Mouse (Mus musculus): Measurements from ENCODE around the gene Jmy. TPM values are rescaled to one million over a fixed set of nuclear protein-coding genes. Genes with fewer than 3 reads are reported as not detected.
"Not testable (repeated sequence)": the region's sequence is repeated elsewhere in the genome, so short reads cannot be mapped to it uniquely, and the experiment has no call there.

Gene Jmy
- polyA plus RNA-seq, 1 experiment: 13.4 TPM

DNA sequence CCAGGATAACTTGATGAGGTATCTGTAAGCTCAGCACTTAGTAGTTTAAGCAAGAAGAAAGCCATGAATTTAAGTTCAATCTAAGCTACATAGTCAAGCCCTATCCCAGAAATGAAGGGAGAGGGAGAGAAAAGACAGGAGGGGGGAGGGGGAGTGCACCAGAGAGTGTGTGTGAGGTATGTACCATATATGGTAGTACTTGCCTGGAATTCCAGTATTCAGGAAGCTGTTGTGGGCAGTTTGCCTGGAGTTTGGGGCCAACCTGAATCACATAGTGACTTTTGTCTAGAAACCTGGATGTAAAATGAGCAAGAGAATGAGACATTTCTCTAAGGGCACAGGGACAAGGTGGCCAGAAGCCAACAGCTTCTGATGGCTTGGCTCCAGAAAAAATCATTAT, 17.6 kb upstream of the Jmy start:
- H3K9me3 ChIP-seq (replicated peaks; ENCODE audit: control insufficient read depth, insufficient read depth, low read length, poor library complexity, severe bottlenecking): no peaks in the 10 kb centered on the region
- no peaks in the 10 kb centered on the region for H3K27me3 ChIP-seq (ENCODE audit: control insufficient read depth, insufficient read depth, low read length, poor library complexity, severe bottlenecking)
- H3K4me3 ChIP-seq (ENCODE audit: low read depth, low read length): no peak overlapping the region
- no peaks in the 10 kb centered on the region for H3K36me3 ChIP-seq (ENCODE audit: control insufficient read depth, insufficient read depth, low read length, poor library complexity, severe bottlenecking)
- H3K9ac ChIP-seq (ENCODE audit: low read depth, poor library complexity, severe bottlenecking): no peak overlapping the region
- TF ChIP-seq POLR2A (IDR thresholded peaks at IDR 0.05; ENCODE audit: insufficient read depth, low read length): no peak
- no peak for TF ChIP-seq EP300 (IDR thresholded peaks at IDR 0.05; ENCODE audit: insufficient read depth, low read depth, low read length)
- TF ChIP-seq CTCF (IDR thresholded peaks at IDR 0.05; ENCODE audit: low read depth, low read length): no peak
- H3K27ac ChIP-seq (ENCODE audit: insufficient read depth, low read length): no peak overlapping the region
- H3K4me1 ChIP-seq (ENCODE audit: control insufficient read depth, insufficient read depth, low read length): no peaks in the 10 kb centered on the region

DNA sequence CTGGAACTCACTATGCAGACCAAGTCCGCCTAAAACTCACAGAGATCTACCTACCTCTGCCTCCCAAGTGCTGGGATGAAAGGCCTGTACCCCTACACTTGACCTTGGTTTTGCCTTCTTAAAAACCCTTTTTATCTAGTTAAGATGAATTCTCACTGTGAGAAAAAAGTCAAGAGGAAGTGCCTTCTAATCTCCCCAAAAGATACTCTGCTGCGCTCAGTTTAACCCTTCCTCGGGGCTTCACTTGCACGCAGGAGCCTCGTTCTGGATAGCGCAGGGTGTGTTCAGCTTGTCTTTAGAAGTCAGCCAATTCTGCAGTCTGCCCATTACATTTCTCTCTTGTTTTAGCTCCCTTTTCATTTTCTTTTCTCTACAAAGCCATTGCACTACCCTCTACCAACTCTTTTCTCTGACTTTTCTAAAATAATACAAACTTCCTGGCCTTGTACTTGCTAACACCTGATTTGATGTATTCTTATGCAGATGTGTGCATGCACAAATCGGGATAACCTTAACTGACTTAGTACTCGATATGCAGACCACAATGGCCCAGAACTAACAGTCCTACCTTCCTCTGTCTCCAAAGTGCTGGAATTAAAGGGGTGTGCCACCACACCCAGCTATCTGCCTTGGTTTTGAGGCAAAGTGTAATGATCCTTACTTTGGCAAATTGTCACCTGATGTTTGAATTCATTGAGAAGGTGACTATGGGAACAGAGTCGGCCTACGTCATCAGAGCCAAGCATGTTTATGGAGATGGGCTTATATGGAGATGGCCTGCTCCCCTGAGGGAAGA, 14.6 kb upstream of the Jmy start:
- no peak for TF ChIP-seq POLR2A (IDR thresholded peaks at IDR 0.05; ENCODE audit: insufficient read depth, low read length)
- TF ChIP-seq CTCF (IDR thresholded peaks at IDR 0.05; ENCODE audit: low read depth, low read length): no peak
- TF ChIP-seq EP300 (IDR thresholded peaks at IDR 0.05; ENCODE audit: insufficient read depth, low read depth, low read length): no peak
- Histone ChIP-seq H3K36me3 (ENCODE audit: control insufficient read depth, insufficient read depth, low read length, poor library complexity, severe bottlenecking) (no peaks in the 10 kb centered on the region), H3K9ac (ENCODE audit: low read depth, poor library complexity, severe bottlenecking) (no peak overlapping the region), H3K4me3 (ENCODE audit: low read depth, low read length) (no peak overlapping the region), H3K4me1 (ENCODE audit: control insufficient read depth, insufficient read depth, low read length) (no peaks in the 10 kb centered on the region), H3K27ac (ENCODE audit: insufficient read depth, low read length) (no peak overlapping the region), H3K9me3 (replicated peaks; ENCODE audit: control insufficient read depth, insufficient read depth, low read length, poor library complexity, severe bottlenecking) (no peaks in the 10 kb centered on the region), H3K27me3 (ENCODE audit: control insufficient read depth, insufficient read depth, low read length, poor library complexity, severe bottlenecking) (no peaks in the 10 kb centered on the region)

GRCm38 (mm10) chr13:93510447-93511180, 11.0 kb upstream of the Jmy start:
- no peaks in the 10 kb centered on the region for H3K36me3 ChIP-seq (ENCODE audit: control insufficient read depth, insufficient read depth, low read length, poor library complexity, severe bottlenecking)

GRCm38 (mm10) chr13:93506920-93507319, 7.3 kb upstream of the Jmy start:
- H3K27me3 ChIP-seq (ENCODE audit: control insufficient read depth, insufficient read depth, low read length, poor library complexity, severe bottlenecking); H3K36me3 ChIP-seq (ENCODE audit: control insufficient read depth, insufficient read depth, low read length, poor library complexity, severe bottlenecking); H3K4me1 ChIP-seq (ENCODE audit: control insufficient read depth, insufficient read depth, low read length); H3K9ac ChIP-seq (ENCODE audit: low read depth, poor library complexity, severe bottlenecking); H3K4me3 ChIP-seq (ENCODE audit: low read depth, low read length); H3K9me3 ChIP-seq (replicated peaks; ENCODE audit: control insufficient read depth, insufficient read depth, low read length, poor library complexity, severe bottlenecking); H3K27ac ChIP-seq (ENCODE audit: insufficient read depth, low read length): not testable (repeated sequence)

More at GRCm38 (mm10) chr13:93510447-93511180, 11.0 kb upstream of the Jmy start:
- no peak overlapping the region for H3K9ac ChIP-seq (ENCODE audit: low read depth, poor library complexity, severe bottlenecking)
- no peak overlapping the region for H3K4me3 ChIP-seq (ENCODE audit: low read depth, low read length)
- H3K27me3 ChIP-seq (ENCODE audit: control insufficient read depth, insufficient read depth, low read length, poor library complexity, severe bottlenecking): no peaks in the 10 kb centered on the region
- no peak overlapping the region for H3K27ac ChIP-seq (ENCODE audit: insufficient read depth, low read length)
- H3K9me3 ChIP-seq (replicated peaks; ENCODE audit: control insufficient read depth, insufficient read depth, low read length, poor library complexity, severe bottlenecking): no peaks in the 10 kb centered on the region
- no peaks in the 10 kb centered on the region for H3K4me1 ChIP-seq (ENCODE audit: control insufficient read depth, insufficient read depth, low read length)
- no peak for TF ChIP-seq POLR2A (IDR thresholded peaks at IDR 0.05; ENCODE audit: insufficient read depth, low read length)

DNA sequence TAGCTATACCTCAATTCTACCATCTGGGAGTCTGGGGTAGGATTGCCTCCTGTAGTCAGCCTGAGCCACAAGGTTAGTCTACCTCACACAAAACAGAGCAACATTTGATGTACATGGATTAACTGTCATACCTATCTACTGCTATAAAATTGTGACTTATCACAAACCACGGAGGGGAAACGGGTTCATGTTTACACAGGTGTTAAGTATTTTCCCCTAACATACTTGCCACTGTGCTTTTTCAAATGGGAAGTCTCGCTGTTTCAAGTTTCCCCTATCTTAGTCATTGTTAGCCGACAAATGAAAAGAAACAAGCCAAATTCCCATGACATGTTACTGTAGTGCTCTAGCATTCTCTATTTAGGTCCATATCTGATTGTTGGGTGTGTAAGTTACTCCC, 2.1 kb upstream of the Jmy start:
- Histone ChIP-seq H3K9me3 (replicated peaks; ENCODE audit: control insufficient read depth, insufficient read depth, low read length, poor library complexity, severe bottlenecking) (no peaks in the 10 kb centered on the region), H3K4me1 (ENCODE audit: control insufficient read depth, insufficient read depth, low read length) (no peaks in the 10 kb centered on the region), H3K27me3 (ENCODE audit: control insufficient read depth, insufficient read depth, low read length, poor library complexity, severe bottlenecking) (no peaks in the 10 kb centered on the region), H3K9ac (ENCODE audit: low read depth, poor library complexity, severe bottlenecking) (no peak overlapping the region), H3K4me3 (ENCODE audit: low read depth, low read length) (no peak overlapping the region), H3K36me3 (ENCODE audit: control insufficient read depth, insufficient read depth, low read length, poor library complexity, severe bottlenecking) (no peaks in the 10 kb centered on the region), H3K27ac (ENCODE audit: insufficient read depth, low read length) (no peak overlapping the region)
- TF ChIP-seq EP300 (IDR thresholded peaks at IDR 0.05; ENCODE audit: insufficient read depth, low read depth, low read length) (no peak), CTCF (IDR thresholded peaks at IDR 0.05; ENCODE audit: low read depth, low read length) (no peak), POLR2A (IDR thresholded peaks at IDR 0.05; ENCODE audit: insufficient read depth, low read length) (no peak)

- peak overlapping the region; percentile 75 for H3K9ac ChIP-seq (ENCODE audit: low read depth, poor library complexity, severe bottlenecking)
- no peaks in the 10 kb centered on the region for H3K4me1 ChIP-seq (ENCODE audit: control insufficient read depth, insufficient read depth, low read length)
- H3K27ac ChIP-seq (ENCODE audit: insufficient read depth, low read length): peak overlapping the region; percentile 40; the same call in 1 of the 2 replicates
- H3K9me3 ChIP-seq (replicated peaks; ENCODE audit: control insufficient read depth, insufficient read depth, low read length, poor library complexity, severe bottlenecking): no peaks in the 10 kb centered on the region
- TF ChIP-seq POLR2A (IDR thresholded peaks at IDR 0.05; ENCODE audit: insufficient read depth, low read length) (no peak), CTCF (IDR thresholded peaks at IDR 0.05; ENCODE audit: low read depth, low read length) (no peak)
- H3K27me3 ChIP-seq (ENCODE audit: control insufficient read depth, insufficient read depth, low read length, poor library complexity, severe bottlenecking): no peaks in the 10 kb centered on the region
- peak overlapping the region; percentile 84 for H3K4me3 ChIP-seq (ENCODE audit: low read depth, low read length)
- no peaks in the 10 kb centered on the region for H3K36me3 ChIP-seq (ENCODE audit: control insufficient read depth, insufficient read depth, low read length, poor library complexity, severe bottlenecking)
Observed at GRCm38 (mm10) chr13:93499973-93500633, 495 bp upstream of the Jmy start.
